Mouse (Mus musculus) bone marrow, adult 2 months (tissue): ENCODE measurements around the gene Krt17. TPM values are rescaled to one million over a fixed set of nuclear protein-coding genes. Genes with fewer than 3 reads are reported as not detected.
A peak's percentile ranks its signal among the peaks of the same experiment; 100 is the strongest.
"Not testable (repeated sequence)": the region's sequence is repeated elsewhere in the genome, so short reads cannot be mapped to it uniquely, and the experiment has no call there.

Source experiments
- H3K27ac ChIP-seq: fragments of 200-500 bp; 2 replicates; pipeline ENCODE4 v1.5.1; 2012; ENCODE audit warnings: low read depth, mild to moderate bottlenecking, control low read depth, inconsistent platforms, low read length; ENCODE audit not compliant: control insufficient read depth, poor library complexity, insufficient read depth
- H3K4me1 ChIP-seq: fragments of 200-500 bp; 2 replicates; pipeline ENCODE4 v1.6.1; 2011; ENCODE audit warnings: low read length; ENCODE audit not compliant: control insufficient read depth, insufficient read depth
- H3K4me3 ChIP-seq: fragments of 200-500 bp; replicated peaks from 2 replicates; pipeline ENCODE3; 2011; ENCODE audit warnings: mild to moderate bottlenecking, low read depth, low read length, control low read depth; ENCODE audit not compliant: control insufficient read depth
- CTCF ChIP-seq: fragments of 200-500 bp; IDR thresholded peaks from 2 replicates; pipeline ENCODE4 v1.5.1; 2011; ENCODE audit warnings: low read length, control low read depth; ENCODE audit not compliant: control insufficient read depth, insufficient read depth
- POLR2A ChIP-seq: fragments of 200-500 bp; IDR thresholded peaks from 2 replicates; pipeline ENCODE4 v1.6.1; 2011; ENCODE audit warnings: low read depth, mild to moderate bottlenecking, control low read depth, low read length, borderline replicate concordance; ENCODE audit not compliant: control insufficient read depth
- WGBS: fragments of 180-500 bp; shearing (Covaris S2); methylation state at CpG from one replicate; pipeline ENCODE4 v1.1.7; 2018; 5-methylcytosine and 5-hydroxymethylcytosine counted together
- polyA plus RNA-seq: library from polyadenylated mRNA; stranded (reverse); fragments of >200 nt; gene quantifications from 2 replicates; pipeline ENCODE4 v1.2.4, GENCODE M21; 2011; ENCODE audit warnings: low replicate concordance; ENCODE audit not compliant: missing spikeins, insufficient read depth, insufficient read length

Krt17 gene
- 2.1 TPM in 1 of 2 replicates, not detected in the other for polyA plus RNA-seq

GRCm38 (mm10) chr11:100260514-100261234 lies at the start of gene Krt17:
Krt17 (minus strand) TSS chr11:100261029.
- H3K4me3 ChIP-seq, result no peak within 1 kb of the TSS
- no peak within 1 kb of the TSS for H3K27ac ChIP-seq
- WGBS, result 56% methylated on average over 21 of the region's 21 CpGs
- no peaks in the 10 kb centered on the region for H3K4me1 ChIP-seq
- TF ChIP-seq POLR2A (no peak), CTCF (no peak)

- not testable (repeated sequence) for H3K27ac ChIP-seq
These were observed 47.8 kb upstream of the Krt17 start for GRCm38 (mm10) chr11:100308672-100309071.

GRCm38 (mm10) chr11:100307900-100308299 lies 47.1 kb upstream of the Krt17 start:
- Histone ChIP-seq H3K4me3 (no peak overlapping the region), H3K27ac (no peak overlapping the region), H3K4me1 (no peaks in the 10 kb centered on the region)
- TF ChIP-seq CTCF (no peak), POLR2A (no peak)
- 82% methylated on average over 5 of the region's 5 CpGs for WGBS

More at GRCm38 (mm10) chr11:100308672-100309071, 47.8 kb upstream of the Krt17 start:
- 62% methylated on average over 6 of the region's 6 CpGs for WGBS
- not testable (repeated sequence) for H3K4me1 ChIP-seq, H3K4me3 ChIP-seq

GRCm38 (mm10) chr11:100301292-100301691 lies 40.5 kb upstream of the Krt17 start:
- H3K4me1 ChIP-seq, result no peaks in the 10 kb centered on the region; the same call in 1 of the 2 replicates
- 38% methylated on average over 5 of the region's 5 CpGs for WGBS
- no peak overlapping the region for H3K27ac ChIP-seq
- no peak overlapping the region for H3K4me3 ChIP-seq
- TF ChIP-seq POLR2A (no peak), CTCF (no peak)

- WGBS, result 8% methylated on average over 5 of the region's 5 CpGs
- Histone ChIP-seq H3K4me1 (no peaks in the 10 kb centered on the region; the same call in 1 of the 2 replicates), H3K4me3 (no peak overlapping the region), H3K27ac (no peak overlapping the region)
- TF ChIP-seq POLR2A (no peak), CTCF (peak; percentile 91)
These were observed 39.5 kb upstream of the Krt17 start for GRCm38 (mm10) chr11:100300293-100300692.

GRCm38 (mm10) chr11:100298274-100299036 lies 37.6 kb upstream of the Krt17 start:
- H3K4me1 ChIP-seq, result no peaks in the 10 kb centered on the region; the same call in 1 of the 2 replicates
- no peak overlapping the region for H3K27ac ChIP-seq
- H3K4me3 ChIP-seq, result no peak overlapping the region
- WGBS, result 22% methylated on average over 18 of the region's 18 CpGs
- TF ChIP-seq POLR2A (no peak), CTCF (peak; percentile 94)

- no peak for TF ChIP-seq POLR2A
- TF ChIP-seq CTCF, result peak; percentile 64
These were observed 37.0 kb upstream of the Krt17 start for GRCm38 (mm10) chr11:100297801-100298200.

GRCm38 (mm10) chr11:100295308-100295707 lies 34.5 kb upstream of the Krt17 start:
- Histone ChIP-seq H3K27ac (no peak overlapping the region), H3K4me1 (no peaks in the 10 kb centered on the region; the same call in 1 of the 2 replicates), H3K4me3 (no peak overlapping the region)
- WGBS, result 11% methylated on average over 10 of the region's 10 CpGs
- TF ChIP-seq POLR2A (no peak), CTCF (peak; percentile 99)

More at GRCm38 (mm10) chr11:100297801-100298200, 37.0 kb upstream of the Krt17 start:
- no peak overlapping the region for H3K27ac ChIP-seq
- H3K4me3 ChIP-seq, result no peak overlapping the region
- no peaks in the 10 kb centered on the region; the same call in 1 of the 2 replicates for H3K4me1 ChIP-seq
- WGBS, result 34% methylated on average over 5 of the region's 5 CpGs
